Mouse (Mus musculus) kidney, adult 2 months (tissue): ENCODE data around the gene Nup107. TPM values are rescaled to one million over a fixed set of nuclear protein-coding genes. Genes with fewer than 3 reads are reported as not detected.

Experiments used
- DNase-seq: peaks from one replicate; pipeline ENCODE4 v3.0.0; 2021
- H3K27ac ChIP-seq: fragments of 200-500 bp; 2 replicates; pipeline ENCODE4 v1.5.1; 2012; ENCODE audit warnings: low read depth, low read length, control low read depth, inconsistent platforms; ENCODE audit not compliant: insufficient read depth
- H3K27me3 ChIP-seq: fragments of 200-500 bp; replicated peaks from 2 replicates; pipeline ENCODE4 v1.6.1; 2012; ENCODE audit warnings: mild to moderate bottlenecking, moderate library complexity, low read length, inconsistent platforms; ENCODE audit not compliant: control insufficient read depth, insufficient read depth
- H3K36me3 ChIP-seq: fragments of 200-500 bp; 2 replicates; pipeline ENCODE4 v1.6.1; 2012; ENCODE audit warnings: mild to moderate bottlenecking, moderate library complexity, low read length, inconsistent platforms; ENCODE audit not compliant: control insufficient read depth, insufficient read depth
- H3K4me1 ChIP-seq: fragments of 200-500 bp; 2 replicates; pipeline ENCODE4 v1.6.1; 2011; ENCODE audit warnings: low read length; ENCODE audit not compliant: control insufficient read depth, insufficient read depth
- H3K4me3 ChIP-seq: fragments of 200-500 bp; 2 replicates; pipeline ENCODE4 v1.5.1; 2011; ENCODE audit warnings: mild to moderate bottlenecking, low read depth, low read length, control low read depth; ENCODE audit not compliant: insufficient read depth
- CTCF ChIP-seq: fragments of 200-500 bp; conservative IDR thresholded peaks from 2 replicates; pipeline ENCODE4 v1.5.1; 2011; ENCODE audit warnings: low read depth, mild to moderate bottlenecking, control low read depth, low read length, moderate library complexity, mixed read lengths; ENCODE audit not compliant: insufficient read depth, insufficient read length
- POLR2A ChIP-seq: fragments of 200-500 bp; IDR thresholded peaks from one replicate; pipeline ENCODE4 v1.6.1; 2011; ENCODE audit warnings: low read depth, low read length, control low read depth
- WGBS: fragments of 180-500 bp; shearing (Covaris S2); methylation state at CpG from one replicate; pipeline ENCODE4 v1.1.7; 2018; 5-methylcytosine and 5-hydroxymethylcytosine counted together
- polyA plus RNA-seq: library from polyadenylated mRNA; depleted of rRNA; stranded (reverse); fragments of >200 nt; gene quantifications from 2 replicates; pipeline ENCODE4 v1.2.3, GENCODE M21; 2012

Nup107 gene
- polyA plus RNA-seq, 1 experiment, result 4.6 TPM

DNA sequence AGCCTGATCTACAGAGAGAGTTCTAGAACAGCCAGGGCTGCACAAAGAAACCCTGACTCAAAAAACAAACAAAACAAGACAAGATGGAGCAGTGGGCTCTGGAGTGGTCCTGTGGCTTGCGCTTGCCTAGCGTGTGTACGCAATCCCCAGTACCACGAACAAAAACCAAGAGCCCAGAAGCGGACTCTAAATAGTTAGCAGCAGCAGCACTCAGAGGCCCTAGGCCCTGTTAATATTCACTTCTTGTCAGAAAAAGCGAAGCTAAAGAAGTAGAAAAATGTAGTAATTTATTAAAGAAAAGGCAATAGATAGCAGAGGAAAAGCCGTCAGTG lies 37.9 kb downstream of the Nup107 start:
- Histone ChIP-seq H3K36me3 (peaks cover 3% of the 10 kb centered on the region), H3K4me1 (no peaks in the 10 kb centered on the region)

DNA sequence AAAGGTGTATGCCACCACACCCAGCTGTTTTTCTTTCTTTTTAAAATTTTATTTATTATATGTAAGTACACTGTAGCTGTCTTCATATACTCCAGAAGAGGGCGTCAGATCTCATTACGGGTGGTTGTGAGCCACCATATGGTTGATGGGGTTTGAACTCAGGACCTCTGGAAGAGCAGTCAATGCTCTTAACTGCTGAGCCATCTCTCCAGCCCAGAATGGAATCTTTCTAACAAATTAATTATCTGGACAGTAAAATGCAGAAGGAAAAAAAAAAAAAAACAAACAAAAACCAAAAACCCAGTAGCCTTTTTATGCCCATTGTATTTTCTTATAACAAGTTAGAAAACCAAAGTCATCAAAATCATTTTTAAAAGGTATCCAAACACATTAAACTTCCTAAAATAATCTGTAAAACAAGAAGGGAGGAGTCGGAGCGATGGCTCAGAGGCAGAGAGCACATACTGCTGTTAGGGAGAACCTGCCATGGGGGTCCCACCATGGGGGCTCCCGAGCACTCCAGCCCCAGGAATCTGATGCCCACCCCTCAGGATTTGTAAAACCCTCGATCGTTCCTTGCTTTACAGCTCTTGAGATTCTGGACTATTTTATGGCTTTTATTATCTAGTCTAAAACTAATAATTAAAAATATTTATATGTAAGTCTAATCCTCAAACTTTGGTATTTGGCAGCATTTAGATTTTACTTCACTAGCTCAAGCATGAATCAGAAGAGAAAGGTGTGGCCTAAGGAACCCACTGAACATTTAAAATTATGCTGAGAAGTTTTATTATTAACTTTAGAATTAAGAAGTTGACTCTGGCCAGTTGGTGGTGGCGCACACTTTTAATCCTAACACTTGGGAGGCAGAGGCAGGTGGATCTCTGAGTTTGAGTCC lies 38.5 kb downstream of the Nup107 start:
- Histone ChIP-seq H3K4me1 (peaks cover 2% of the 10 kb centered on the region; the same call in 1 of the 2 replicates), H3K4me3 (no peak overlapping the region), H3K36me3 (peaks cover 3% of the 10 kb centered on the region), H3K27ac (no peak overlapping the region), H3K27me3 (no peaks in the 10 kb centered on the region)
- DNase-seq, result no peak
- TF ChIP-seq POLR2A (no peak), CTCF (no peak)
- WGBS, result 92% methylated on average over 8 of the region's 8 CpGs

More for the DNA sequence above, 37.9 kb downstream of the Nup107 start:
- Histone ChIP-seq H3K27ac (no peak overlapping the region), H3K4me3 (no peak overlapping the region), H3K27me3 (no peaks in the 10 kb centered on the region)
- TF ChIP-seq CTCF, result no peak
- TF ChIP-seq POLR2A, result no peak
- no peak for DNase-seq
- WGBS, result 95% methylated on average over 7 of the region's 7 CpGs

DNA sequence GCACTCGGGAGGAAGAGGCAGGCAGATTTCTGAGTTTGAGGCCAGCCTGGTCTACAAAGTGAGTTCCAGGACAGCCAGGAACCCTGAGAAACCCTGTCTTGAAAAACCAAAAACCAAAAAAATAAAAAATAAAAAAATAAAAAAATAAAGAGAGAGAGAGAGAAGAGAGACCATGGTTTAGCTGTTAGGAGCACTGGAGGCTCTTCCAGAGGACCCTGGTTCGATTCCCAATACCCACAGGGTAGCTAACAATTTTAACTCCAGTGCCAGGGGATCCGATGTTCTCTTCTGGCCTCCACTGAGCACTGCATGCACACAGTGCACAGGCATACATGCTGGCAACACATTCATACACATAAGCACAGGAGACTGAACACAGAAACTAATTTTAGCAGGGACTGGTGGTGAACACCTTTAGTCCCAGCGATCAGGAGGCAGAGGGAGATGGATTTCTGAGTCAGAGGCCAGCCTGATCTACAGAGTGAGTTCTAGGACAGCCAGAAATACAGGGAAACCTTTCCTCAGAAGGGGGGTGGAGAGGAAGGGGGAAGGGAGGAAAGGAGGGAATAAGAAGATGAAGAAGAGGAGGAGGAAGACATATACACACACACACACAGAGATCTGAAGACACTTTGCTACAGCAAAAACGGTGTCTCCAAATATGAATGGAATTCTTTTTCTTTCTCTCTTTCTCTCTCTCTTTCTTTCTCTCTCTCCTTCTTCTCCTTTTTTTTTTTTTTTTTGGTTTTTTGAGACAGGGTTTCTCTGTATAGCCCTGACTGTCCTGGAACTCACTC lies 39.5 kb downstream of the Nup107 start:
- DNase-seq, result no peak
- no peak for TF ChIP-seq CTCF
- no peak for TF ChIP-seq POLR2A
- H3K36me3 ChIP-seq, result 0 out of 2 replicates have a peak, but pooled peaks cover 3% of the 10 kb centered on the region
- peaks cover 6% of the 10 kb centered on the region; the same call in 1 of the 2 replicates for H3K4me1 ChIP-seq
- H3K27ac ChIP-seq, result no peak overlapping the region
- no peak overlapping the region for H3K4me3 ChIP-seq
- no peaks in the 10 kb centered on the region for H3K27me3 ChIP-seq
- 97% methylated on average over 5 of the region's 5 CpGs for WGBS

DNA sequence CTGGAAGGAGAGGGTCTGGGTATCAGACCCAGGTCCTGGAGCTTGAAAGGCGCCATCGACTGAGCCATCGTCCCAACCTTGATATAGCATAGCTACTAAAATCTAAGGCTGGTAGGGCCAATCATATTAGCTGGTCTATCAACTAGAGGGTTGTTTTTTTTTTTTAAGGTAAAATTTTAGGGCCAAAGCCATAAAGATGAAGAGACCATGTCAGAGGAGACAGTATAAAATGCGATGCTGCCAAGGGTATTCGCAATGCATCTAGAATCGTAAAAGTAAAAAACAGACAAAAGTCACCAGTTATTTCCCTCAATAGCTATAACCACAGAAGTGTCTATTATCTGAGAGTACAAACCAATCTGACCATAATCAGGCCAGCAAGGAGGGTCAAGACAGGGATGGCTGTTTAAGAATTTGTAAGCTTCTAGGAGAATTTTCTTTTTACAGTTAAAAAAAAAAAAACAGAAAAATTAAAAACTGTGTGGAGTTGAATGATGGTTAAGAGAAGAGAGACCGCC lies 40.1 kb downstream of the Nup107 start:
- DNase-seq, result no peak
- TF ChIP-seq CTCF (no peak), POLR2A (no peak)
- H3K4me1 ChIP-seq, result peaks cover 10% of the 10 kb centered on the region
- no peak overlapping the region for H3K4me3 ChIP-seq
- H3K36me3 ChIP-seq, result 0 out of 2 replicates have a peak, but pooled peaks cover 3% of the 10 kb centered on the region
- no peaks in the 10 kb centered on the region for H3K27me3 ChIP-seq
- 96% methylated on average over 7 of the region's 7 CpGs for WGBS
- no peak overlapping the region for H3K27ac ChIP-seq

DNA sequence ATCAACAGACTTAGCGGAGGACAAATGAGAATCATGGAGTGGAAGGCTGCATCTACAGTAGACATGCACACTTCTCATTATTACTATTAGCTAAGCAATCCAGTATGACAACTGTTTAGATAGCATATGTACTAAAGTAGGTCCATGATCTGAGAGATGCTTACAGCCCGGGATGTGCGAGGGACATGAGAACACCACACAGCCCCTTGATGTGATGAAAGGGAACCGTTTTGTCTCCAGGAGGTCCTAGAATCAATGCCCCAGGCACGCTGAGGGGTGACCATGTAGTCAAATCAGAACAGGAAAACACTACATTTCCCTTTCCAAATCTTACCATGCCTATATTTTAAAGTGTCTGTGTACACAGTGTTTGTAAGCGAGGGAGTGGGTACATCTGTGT lies 40.8 kb downstream of the Nup107 start:
- Histone ChIP-seq H3K27me3 (no peaks in the 10 kb centered on the region), H3K4me1 (peaks cover 10% of the 10 kb centered on the region), H3K27ac (no peak overlapping the region), H3K4me3 (no peak overlapping the region), H3K36me3 (0 out of 2 replicates have a peak, but pooled peaks cover 1% of the 10 kb centered on the region)
- 94% methylated on average over 6 of the region's 6 CpGs for WGBS
- no peak for DNase-seq
- TF ChIP-seq CTCF (no peak), POLR2A (no peak)

DNA sequence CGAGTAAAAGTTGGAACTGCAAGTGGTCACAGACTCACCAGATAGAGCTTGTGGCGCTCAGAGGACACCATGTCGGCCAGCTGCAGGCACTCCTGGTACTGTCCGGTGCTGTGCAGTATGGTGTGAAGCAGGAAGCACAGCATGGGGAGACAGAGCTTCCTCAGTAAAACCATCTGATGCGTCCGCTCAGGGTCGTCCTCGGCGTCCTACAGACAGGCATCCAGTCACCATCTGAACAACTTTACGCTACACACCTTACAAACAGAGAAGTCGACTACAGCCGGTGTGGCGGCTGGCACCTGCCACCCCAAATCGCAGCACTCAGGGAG lies 41.3 kb downstream of the Nup107 start:
- 0 out of 2 replicates have a peak, but pooled peaks cover 1% of the 10 kb centered on the region for H3K36me3 ChIP-seq
- 98% methylated on average over 14 of the region's 14 CpGs for WGBS
- TF ChIP-seq POLR2A (no peak), CTCF (no peak)
- H3K27me3 ChIP-seq, result no peaks in the 10 kb centered on the region
- no peak overlapping the region for H3K27ac ChIP-seq
- DNase-seq, result no peak
- H3K4me3 ChIP-seq, result no peak overlapping the region
- H3K4me1 ChIP-seq, result peaks cover 10% of the 10 kb centered on the region

DNA sequence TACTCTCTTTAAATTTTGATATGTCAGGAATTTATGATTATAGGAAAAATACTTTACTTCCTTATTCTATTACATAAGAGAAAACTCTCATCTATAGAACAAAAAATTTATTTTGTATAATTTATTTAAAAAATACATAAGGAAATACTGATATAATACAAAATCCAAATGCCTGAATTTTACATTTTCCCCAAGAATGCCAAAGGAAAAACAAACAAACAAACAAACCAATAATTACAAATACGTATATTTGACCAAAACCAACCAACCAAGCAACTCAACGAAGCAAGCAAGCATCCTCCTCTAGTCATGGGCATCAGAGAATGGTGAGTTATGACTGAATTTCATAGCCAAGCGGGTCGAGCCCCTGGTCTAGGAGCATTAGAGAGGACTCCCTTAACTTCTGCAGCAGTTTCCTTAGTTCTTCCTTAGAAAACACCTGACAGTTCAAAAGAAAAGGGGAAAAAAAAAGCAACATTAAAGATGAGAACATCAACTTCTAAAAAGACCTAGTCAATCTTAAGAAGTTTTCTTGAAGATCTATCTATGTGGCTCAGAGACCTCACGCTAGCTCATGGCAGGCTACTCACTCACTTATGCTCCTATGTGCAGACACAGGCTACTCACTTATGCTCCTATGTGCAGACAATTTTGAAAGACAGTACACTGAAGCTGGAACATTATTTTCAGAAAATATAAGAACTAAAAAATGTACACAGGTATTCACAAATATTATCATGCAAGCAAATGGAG lies 41.8 kb downstream of the Nup107 start:
- 0 out of 2 replicates have a peak, but pooled peaks cover 1% of the 10 kb centered on the region for H3K36me3 ChIP-seq
- H3K4me3 ChIP-seq, result no peak overlapping the region
- H3K27me3 ChIP-seq, result no peaks in the 10 kb centered on the region
- no peak for DNase-seq
- H3K4me1 ChIP-seq, result peaks cover 10% of the 10 kb centered on the region
- H3K27ac ChIP-seq, result no peak overlapping the region
- TF ChIP-seq CTCF (no peak), POLR2A (no peak)
- WGBS, result 96% methylated on average over 5 of the region's 5 CpGs
